Mouse (Mus musculus) hindbrain, embryonic 10.5 days (tissue): ENCODE measurements at regions not wholly inside any gene's neighbourhood (a gene's known extent, or its start where the extent isn't known, plus 50 kb on each side); places are given as distances from the start of the nearest gene placed in this dataset.
"Not testable (repeated sequence)": the region's sequence is repeated elsewhere in the genome, so short reads cannot be mapped to it uniquely, and the experiment has no call there.

Source experiments
- DNase-seq: peaks from one replicate; pipeline ENCODE4 v3.0.0-alpha.2; 2017; ENCODE audit warnings: low spot score
- H3K27ac ChIP-seq: fragments of 300-500 bp; sonication (generic); 2 replicates; pipeline ENCODE4 v1.5.1; 2016; ENCODE audit warnings: mild to moderate bottlenecking, moderate library complexity
- H3K27me3 ChIP-seq: fragments of 300-500 bp; sonication (generic); 2 replicates; pipeline ENCODE4 v1.6.1; 2016; ENCODE audit warnings: mild to moderate bottlenecking; ENCODE audit not compliant: poor library complexity, insufficient read depth, severe bottlenecking
- H3K36me3 ChIP-seq: fragments of 300-500 bp; sonication (generic); 2 replicates; pipeline ENCODE4 v1.6.1; 2016; ENCODE audit warnings: mild to moderate bottlenecking, moderate library complexity
- H3K4me1 ChIP-seq: fragments of 300-500 bp; sonication (generic); replicated peaks from 2 replicates; pipeline ENCODE4 v1.6.1; 2016; ENCODE audit warnings: mild to moderate bottlenecking
- H3K4me3 ChIP-seq: fragments of 300-500 bp; sonication (generic); 2 replicates; pipeline ENCODE4 v1.5.1; 2016; ENCODE audit warnings: mild to moderate bottlenecking, moderate library complexity
- H3K9me3 ChIP-seq: fragments of 300-500 bp; sonication (generic); 2 replicates; pipeline ENCODE4 v1.6.1; 2016; ENCODE audit warnings: mild to moderate bottlenecking, moderate library complexity
- WGBS: fragments of 180-500 bp; shearing (Covaris S2); methylation state at CpG from one replicate; pipeline ENCODE4 v1.1.7; 2016; 5-methylcytosine and 5-hydroxymethylcytosine counted together

DNA sequence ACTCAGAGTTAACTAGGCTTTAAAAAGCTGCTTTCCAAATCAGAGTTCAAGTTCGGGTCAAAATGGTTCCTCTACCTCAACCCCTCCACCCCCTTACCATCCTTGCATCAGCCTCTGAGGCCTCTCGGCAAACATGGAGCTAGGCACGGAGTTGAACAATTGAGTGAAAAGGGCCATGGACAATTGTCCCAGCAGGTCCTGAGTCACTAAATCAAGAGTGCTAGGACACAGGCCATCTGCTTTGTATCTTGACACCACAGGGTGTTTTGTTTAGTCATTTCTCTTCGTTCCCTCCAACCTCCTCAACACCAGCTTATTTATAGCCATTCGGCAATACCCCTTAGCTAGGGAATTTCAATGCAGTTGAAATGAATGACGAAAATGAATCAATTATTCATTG lies 59.5 kb upstream of the Jarid2 start:
- DNase-seq: no peak
- no peak overlapping the region for H3K27ac ChIP-seq
- no peaks in the 10 kb centered on the region for H3K36me3 ChIP-seq
- 56% methylated on average over 6 of the region's 6 CpGs for WGBS
- H3K4me3 ChIP-seq: no peak overlapping the region
- H3K4me1 ChIP-seq: peaks cover 17% of the 10 kb centered on the region; the same call in 1 of the 2 replicates
- H3K27me3 ChIP-seq: peaks cover 20% of the 10 kb centered on the region
- no peaks in the 10 kb centered on the region for H3K9me3 ChIP-seq

GRCm38 (mm10) chr13:44673337-44673966 lies 55.8 kb upstream of the Jarid2 start:
- no peak for DNase-seq
- 0 out of 2 replicates have a peak overlapping the region, but pooled peaks have one; percentile 20 for H3K4me3 ChIP-seq
- WGBS: 34% methylated on average over 20 of the region's 20 CpGs

GRCm38 (mm10) chr13:44673967-44674357 lies 55.3 kb upstream of the Jarid2 start:
- Histone ChIP-seq H3K27ac (no peak overlapping the region), H3K27me3 (peaks cover 35% of the 10 kb centered on the region), H3K9me3 (no peaks in the 10 kb centered on the region), H3K36me3 (no peaks in the 10 kb centered on the region), H3K4me3 (no peak overlapping the region), H3K4me1 (peaks cover 17% of the 10 kb centered on the region; the same call in 1 of the 2 replicates)
- WGBS: 33% methylated on average over 12 of the region's 12 CpGs
- DNase-seq: no peak

More at GRCm38 (mm10) chr13:44673337-44673966, 55.8 kb upstream of the Jarid2 start:
- Histone ChIP-seq H3K36me3 (no peaks in the 10 kb centered on the region), H3K4me1 (peaks cover 17% of the 10 kb centered on the region; the same call in 1 of the 2 replicates), H3K9me3 (no peaks in the 10 kb centered on the region), H3K27ac (no peak overlapping the region), H3K27me3 (peaks cover 35% of the 10 kb centered on the region)

DNA sequence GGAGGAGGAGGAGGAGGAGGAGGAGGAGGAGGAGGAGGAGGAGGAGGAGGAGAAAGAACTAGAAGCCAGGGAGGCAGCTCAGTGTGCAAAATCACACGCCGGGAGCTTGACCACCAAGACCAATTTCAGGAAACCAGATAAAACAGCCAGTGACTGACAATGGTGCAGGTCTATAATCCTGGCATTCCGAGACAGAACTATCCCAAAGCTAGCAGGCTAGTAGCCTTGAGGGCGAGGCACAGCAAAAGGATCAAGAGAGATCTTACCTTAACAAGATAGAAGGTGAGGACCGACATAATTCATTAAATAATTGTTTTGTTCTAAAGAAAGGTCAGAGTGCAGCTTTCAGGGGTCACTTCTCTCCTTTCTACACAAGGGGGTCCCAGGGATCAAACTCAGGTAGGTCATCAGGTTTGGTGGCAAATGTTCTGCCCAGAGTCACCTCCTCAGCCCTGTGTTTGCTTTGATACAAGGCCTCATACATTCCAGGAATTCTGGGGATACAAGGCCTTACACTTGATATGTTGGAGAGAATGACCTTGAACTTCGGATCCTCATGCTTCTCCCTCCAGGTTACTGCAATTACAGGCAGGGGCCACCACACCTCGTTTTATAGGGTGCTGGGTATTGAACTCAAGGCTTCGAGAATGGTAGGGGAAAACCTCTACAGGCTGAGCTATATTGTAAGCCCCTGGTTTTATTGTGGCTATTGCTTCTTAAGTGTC lies 54.2 kb upstream of the Jarid2 start:
- Histone ChIP-seq H3K4me1 (peaks cover 14% of the 10 kb centered on the region; the same call in 1 of the 2 replicates), H3K4me3 (no peak overlapping the region), H3K27me3 (peaks cover 35% of the 10 kb centered on the region), H3K9me3 (no peaks in the 10 kb centered on the region), H3K36me3 (no peaks in the 10 kb centered on the region), H3K27ac (no peak overlapping the region)
- no peak for DNase-seq
- WGBS: 80% methylated on average over 8 of the region's 8 CpGs

DNA sequence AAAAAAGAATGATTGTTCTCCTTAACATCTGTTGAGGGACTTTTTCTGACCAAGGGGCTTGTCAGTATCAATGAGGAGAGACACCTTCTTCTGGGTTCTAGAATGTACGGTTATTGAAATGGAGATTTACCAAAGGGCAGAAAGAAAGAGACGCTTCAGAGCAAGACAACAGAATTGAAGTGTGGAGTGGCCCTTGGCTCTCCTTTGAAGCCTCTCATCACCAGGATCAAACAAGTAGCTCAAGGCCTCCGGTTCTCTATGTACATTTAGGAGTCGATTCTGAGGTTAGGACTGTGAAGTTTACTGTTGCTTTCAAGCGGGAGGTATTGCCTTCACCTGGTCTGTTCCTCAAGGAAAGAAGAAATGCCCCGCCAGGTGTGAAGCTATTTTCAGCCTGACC lies 53.2 kb upstream of the Jarid2 start:
- Histone ChIP-seq H3K27me3 (peaks cover 35% of the 10 kb centered on the region), H3K4me3 (no peak overlapping the region), H3K27ac (no peak overlapping the region), H3K4me1 (peaks cover 14% of the 10 kb centered on the region; the same call in 1 of the 2 replicates), H3K36me3 (no peaks in the 10 kb centered on the region), H3K9me3 (no peaks in the 10 kb centered on the region)
- 91% methylated on average over 6 of the region's 6 CpGs for WGBS
- DNase-seq: no peak

- Histone ChIP-seq H3K27ac (no peak overlapping the region), H3K27me3 (peaks cover 32% of the 10 kb centered on the region), H3K4me1 (peaks cover 14% of the 10 kb centered on the region; the same call in 1 of the 2 replicates), H3K4me3 (no peak overlapping the region), H3K9me3 (no peaks in the 10 kb centered on the region), H3K36me3 (no peaks in the 10 kb centered on the region)
- DNase-seq: no peak
- 75% methylated on average over 3 of the region's 3 CpGs for WGBS
Measured at GRCm38 (mm10) chr13:44678121-44678520, 51.2 kb upstream of the Jarid2 start.

GRCm38 (mm10) chr13:44679457-44679856 lies 49.8 kb upstream of the Jarid2 start:
- not testable (repeated sequence) for H3K4me3 ChIP-seq, H3K27ac ChIP-seq, H3K36me3 ChIP-seq, DNase-seq, H3K4me1 ChIP-seq, H3K9me3 ChIP-seq
- H3K27me3 ChIP-seq: peaks cover 18% of the 10 kb centered on the region
- WGBS: 86% methylated on average over 7 of the region's 7 CpGs
